Mouse (Mus musculus) liver, postnatal 0 days (tissue): Measurements from ENCODE around the gene Abca2. TPM values are rescaled to one million over a fixed set of nuclear protein-coding genes. Genes with fewer than 3 reads are reported as not detected.
A peak's percentile ranks its signal among the peaks of the same experiment; 100 is the strongest.

Source experiments
- ATAC-seq: fragments of 200-750 bp; cut with Nextera tagmentation; 2 replicates; pipeline ENCODE4 v1.8.0; 2017; ENCODE audit warnings: mild to moderate bottlenecking, moderate library complexity
- DNase-seq: peaks from one replicate; pipeline ENCODE4 v3.0.0-alpha.2; 2016
- H3K27ac ChIP-seq: fragments of 300-500 bp; sonication (generic); 2 replicates; pipeline ENCODE4 v1.5.1; 2014; ENCODE audit warnings: antibody characterized with exemption, moderate library complexity, mild to moderate bottlenecking, low read depth
- H3K27me3 ChIP-seq: fragments of 300-500 bp; sonication (generic); 2 replicates; pipeline ENCODE4 v1.6.1; 2014; ENCODE audit warnings: low read length, control low read depth, mixed read lengths; ENCODE audit not compliant: insufficient read depth
- H3K36me3 ChIP-seq: fragments of 300-500 bp; sonication (generic); replicated peaks from 2 replicates; pipeline ENCODE4 v1.6.1; 2014; ENCODE audit warnings: mild to moderate bottlenecking, control low read depth, low read length, moderate library complexity, mixed read lengths; ENCODE audit not compliant: insufficient read depth
- H3K4me1 ChIP-seq: fragments of 300-500 bp; sonication (generic); 2 replicates; pipeline ENCODE4 v1.6.1; 2014; ENCODE audit warnings: antibody characterized with exemption, mild to moderate bottlenecking, control low read depth; ENCODE audit not compliant: insufficient read depth
- H3K4me2 ChIP-seq: fragments of 300-500 bp; sonication (generic); 2 replicates; pipeline ENCODE4 v1.6.1; 2014; ENCODE audit warnings: low read depth, mild to moderate bottlenecking, low read length, moderate library complexity, mixed read lengths
- H3K4me3 ChIP-seq: fragments of 300-500 bp; sonication (generic); 2 replicates; pipeline ENCODE4 v1.5.1; 2014; ENCODE audit warnings: low read depth, low read length
- H3K9ac ChIP-seq: fragments of 300-500 bp; sonication (generic); replicated peaks from 2 replicates; pipeline ENCODE4 v1.6.1; 2014; ENCODE audit warnings: mild to moderate bottlenecking, moderate library complexity
- H3K9me3 ChIP-seq: fragments of 300-500 bp; sonication (generic); 2 replicates; pipeline ENCODE4 v1.6.1; 2016; ENCODE audit warnings: mild to moderate bottlenecking, control low read depth, low read length, mixed read lengths
- CTCF ChIP-seq: sonication (generic); IDR thresholded peaks from 2 replicates; pipeline ENCODE4 v1.5.1; 2016; ENCODE audit warnings: antibody characterized with exemption, low read depth
- EP300 ChIP-seq: IDR thresholded peaks from 2 replicates; pipeline ENCODE4 v1.6.1; 2016; ENCODE audit warnings: antibody characterized with exemption, low read depth, mild to moderate bottlenecking
- WGBS: fragments of 180-500 bp; shearing (Covaris S2); extraction: QIAGEN DNeasy Blood & Tissue Kit; methylation state at CpG from one replicate; pipeline ENCODE4 v1.1.7; 2014; ENCODE audit not compliant: insufficient replicate concordance; 5-methylcytosine and 5-hydroxymethylcytosine counted together
- polyA plus RNA-seq: library from polyadenylated mRNA; unstranded; fragments of >200 nt; fragmentation: Nextera tagmentation; extraction: Ambion mirVana; gene quantifications from 2 replicates; pipeline ENCODE4 v1.2.1, GENCODE M21; 2015

Abca2 gene
- polyA plus RNA-seq, 1 experiment from 2014 or later = 0.87 TPM

DNA sequence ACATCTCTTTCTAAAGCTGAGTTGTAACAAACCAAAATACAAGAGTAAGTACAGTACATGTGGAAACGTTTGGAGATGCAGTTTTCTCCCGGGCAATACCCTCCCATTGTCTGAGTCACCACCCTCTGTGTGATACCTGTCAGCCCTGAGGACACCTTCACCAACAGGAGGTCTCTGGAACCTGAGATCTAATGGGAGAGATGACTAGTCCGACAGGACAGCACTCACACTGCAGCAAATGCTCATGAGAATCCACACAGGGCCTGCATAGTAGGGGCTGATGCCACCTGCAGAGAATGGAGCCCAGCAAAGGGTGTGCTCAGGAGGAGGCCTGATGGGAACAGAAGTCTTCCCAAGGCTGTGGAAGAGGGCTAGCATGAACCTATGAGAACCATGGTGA lies 32.9 kb downstream of the Abca2 start:
- ATAC-seq (no peak), DNase-seq (no peak)
- Histone ChIP-seq H3K27me3 (no peaks in the 10 kb centered on the region), H3K4me1 (peaks cover 30% of the 10 kb centered on the region), H3K9me3 (no peaks in the 10 kb centered on the region), H3K27ac (peak overlapping the region; percentile 71), H3K9ac (no peak overlapping the region), H3K4me2 (peak overlapping the region; percentile 74), H3K36me3 (0 out of 2 replicates have a peak, but pooled peaks cover 9% of the 10 kb centered on the region), H3K4me3 (peak overlapping the region; percentile 54; the same call in 1 of the 2 replicates)
- WGBS = 15% methylated on average over 3 of the region's 3 CpGs
- no peak for TF ChIP-seq CTCF
- no peak for TF ChIP-seq EP300

DNA sequence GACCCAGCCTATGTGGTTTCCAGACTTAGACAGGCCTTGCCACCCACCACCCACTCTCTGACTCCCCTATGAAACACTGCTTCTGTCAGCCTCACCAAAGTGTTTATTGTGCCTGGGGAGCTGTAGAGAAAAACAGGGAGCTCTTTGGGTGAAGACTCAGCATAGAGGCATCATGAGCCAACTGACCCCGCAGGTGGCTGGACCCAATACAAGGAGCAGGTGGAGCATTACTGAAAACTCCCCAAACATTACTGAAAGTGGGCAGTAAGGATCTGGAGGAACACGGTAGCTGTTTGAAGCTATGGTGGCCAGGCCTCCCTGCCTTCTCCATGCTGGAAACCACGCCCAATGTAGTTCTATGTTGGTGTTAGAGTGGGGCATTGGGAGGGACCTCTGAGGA lies 35.1 kb downstream of the Abca2 start:
- H3K27ac ChIP-seq = no peak overlapping the region
- H3K4me2 ChIP-seq = no peak overlapping the region
- H3K9me3 ChIP-seq = no peaks in the 10 kb centered on the region
- TF ChIP-seq EP300 (no peak), CTCF (no peak)
- H3K27me3 ChIP-seq = no peaks in the 10 kb centered on the region
- H3K9ac ChIP-seq = no peak overlapping the region
- WGBS = 77% methylated on average over 3 of the region's 3 CpGs
- no peak overlapping the region for H3K4me3 ChIP-seq
- DNase-seq (no peak), ATAC-seq (no peak)
- peaks cover 30% of the 10 kb centered on the region for H3K4me1 ChIP-seq
- H3K36me3 ChIP-seq = 0 out of 2 replicates have a peak, but pooled peaks cover 6% of the 10 kb centered on the region

DNA sequence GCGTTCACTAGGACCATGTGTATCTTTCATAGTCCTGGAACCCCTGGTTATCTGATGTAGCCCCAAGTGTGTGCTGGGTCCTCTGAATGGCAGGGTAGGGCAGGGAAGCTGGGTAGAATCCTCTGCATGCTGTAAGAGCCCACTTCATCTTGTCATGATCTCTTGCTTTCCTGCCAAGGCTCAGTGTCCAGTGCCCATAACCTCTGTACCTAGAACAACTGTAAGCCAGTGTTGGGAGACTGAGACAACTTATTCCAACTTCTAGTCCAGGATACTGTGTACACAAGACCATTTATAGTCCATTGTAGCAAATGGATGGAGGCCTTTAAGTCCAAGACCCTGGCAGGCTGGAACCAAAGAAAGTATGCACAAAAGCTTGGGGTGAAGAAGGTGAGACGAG lies 36.8 kb downstream of the Abca2 start:
- Histone ChIP-seq H3K9me3 (no peaks in the 10 kb centered on the region), H3K4me3 (peak overlapping the region; percentile 13; the same call in 1 of the 2 replicates), H3K4me2 (peak overlapping the region; percentile 33), H3K27ac (peak overlapping the region; percentile 66), H3K9ac (no peak overlapping the region), H3K36me3 (no peaks in the 10 kb centered on the region), H3K27me3 (no peaks in the 10 kb centered on the region), H3K4me1 (peaks cover 19% of the 10 kb centered on the region)
- TF ChIP-seq CTCF (no peak), EP300 (no peak)
- no peak for DNase-seq
- no peak for ATAC-seq
- 49% methylated on average over 2 of the region's 2 CpGs for WGBS

DNA sequence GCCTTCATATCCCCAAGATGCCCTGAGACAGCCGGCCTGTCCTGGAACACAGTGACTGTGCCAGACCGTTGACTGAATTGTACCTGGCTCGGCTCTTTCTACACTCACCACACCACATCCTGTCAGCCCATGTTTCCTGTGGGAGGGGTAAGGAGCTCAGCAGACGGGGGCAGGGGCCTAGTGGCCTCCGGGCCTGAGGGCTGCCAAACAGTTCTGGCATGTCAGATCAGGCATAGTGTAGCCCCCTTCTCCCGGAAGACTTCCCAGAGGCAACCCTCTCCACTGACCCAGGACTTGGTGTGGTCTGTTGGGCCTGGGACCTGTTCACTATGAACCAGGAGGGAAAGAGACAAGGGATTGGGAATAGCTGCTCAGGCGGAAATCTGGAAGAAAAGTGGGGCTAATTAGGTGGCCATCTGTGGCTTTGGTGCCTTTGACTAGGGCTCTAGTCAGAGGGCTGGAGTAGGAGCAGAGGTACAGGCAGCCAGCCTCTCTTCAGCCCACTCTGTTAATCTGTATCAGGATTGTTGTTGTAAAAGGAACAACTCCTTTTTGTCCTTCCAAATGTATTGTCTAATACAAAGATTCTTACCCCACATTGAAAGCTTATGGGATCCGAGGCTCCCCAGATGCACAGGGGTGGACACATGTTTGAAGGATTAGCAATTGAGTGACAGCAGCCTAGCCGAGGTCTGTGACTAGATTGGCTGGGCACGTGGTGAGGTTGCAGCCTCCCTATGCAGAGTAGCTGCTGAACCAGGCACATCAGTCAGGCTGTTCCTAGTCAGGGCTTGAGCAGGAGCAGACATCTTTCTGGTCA lies 37.5 kb downstream of the Abca2 start:
- Histone ChIP-seq H3K4me1 (peaks cover 17% of the 10 kb centered on the region), H3K27ac (peak overlapping the region; percentile 66), H3K9me3 (no peaks in the 10 kb centered on the region), H3K27me3 (no peaks in the 10 kb centered on the region), H3K4me3 (peak overlapping the region; percentile 13; the same call in 1 of the 2 replicates), H3K9ac (0 out of 2 replicates have a peak overlapping the region, but pooled peaks have one; percentile 5), H3K36me3 (no peaks in the 10 kb centered on the region), H3K4me2 (peak overlapping the region; percentile 33)
- WGBS = 23% methylated on average over 10 of the region's 10 CpGs
- DNase-seq = peak; percentile 53
- peak; percentile 6; the same call in 1 of the 2 replicates for ATAC-seq
- TF ChIP-seq CTCF (no peak), EP300 (no peak)

DNA sequence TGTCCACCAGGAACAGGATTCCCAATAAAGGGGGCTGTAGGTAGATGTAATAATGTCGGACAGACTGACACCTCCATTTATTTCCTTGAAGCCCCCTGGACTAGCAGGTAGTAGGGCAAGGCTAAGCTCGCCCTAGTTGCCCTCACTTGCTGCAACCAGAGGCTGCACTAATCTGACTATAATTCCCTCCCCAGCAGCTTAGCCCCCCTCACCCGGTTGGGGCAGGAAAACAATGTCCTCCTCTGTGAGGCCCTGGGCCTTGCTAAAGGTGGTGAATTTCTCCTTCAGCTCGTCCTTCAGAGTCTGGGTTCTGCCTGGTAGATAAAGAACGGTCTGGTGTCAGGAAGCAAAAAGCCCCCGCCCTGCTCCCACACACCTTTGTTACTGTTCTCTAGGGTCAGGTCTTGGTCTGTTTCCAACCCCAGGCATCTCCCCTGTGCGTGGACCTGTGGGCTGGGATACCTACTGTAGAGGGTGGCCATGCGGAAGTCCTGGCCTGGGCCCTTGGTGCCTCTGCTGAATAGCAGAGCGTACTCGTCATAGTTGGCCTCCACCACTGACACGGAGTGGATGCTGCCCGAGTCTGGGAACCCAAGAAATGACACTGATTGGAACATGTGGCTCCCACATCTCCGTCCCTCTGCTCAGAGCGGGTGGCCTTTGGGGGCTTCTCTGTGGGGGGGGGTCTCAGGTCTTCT lies 39.3 kb downstream of the Abca2 start:
- no peak overlapping the region for H3K4me2 ChIP-seq
- no peak for DNase-seq
- 67% methylated on average over 14 of the region's 14 CpGs for WGBS

More for the DNA sequence above, 39.3 kb downstream of the Abca2 start:
- Histone ChIP-seq H3K4me3 (no peak overlapping the region), H3K27ac (no peak overlapping the region), H3K9me3 (no peaks in the 10 kb centered on the region), H3K9ac (no peak overlapping the region), H3K4me1 (peaks cover 10% of the 10 kb centered on the region; the same call in 1 of the 2 replicates), H3K36me3 (no peaks in the 10 kb centered on the region), H3K27me3 (no peaks in the 10 kb centered on the region)
- TF ChIP-seq CTCF (no peak), EP300 (no peak)
- no peak for ATAC-seq
